Mouse (Mus musculus): ENCODE measurements around the gene Car4.

- TF ChIP-seq CTCF (IDR thresholded peaks at IDR 0.05; ENCODE audit: low read depth) (no peak), EP300 (IDR thresholded peaks at IDR 0.05; ENCODE audit: low read depth) (no peak)
Observed at GRCm38 (mm10) chr11:84908480-84908879, 49.1 kb upstream of the Car4 start.

Measured in liver, embryonic 14.5 days (tissue).